Mouse (Mus musculus): ENCODE measurements around the gene Wdr70. TPM values are rescaled to one million over a fixed set of nuclear protein-coding genes. Genes with fewer than 3 reads are reported as not detected.
"Not testable (repeated sequence)": the region's sequence is repeated elsewhere in the genome, so short reads cannot be mapped to it uniquely, and the experiment has no call there.

The Wdr70 gene
- 10 to 100 TPM; 29.5 to 33.7 (median 30.4) TPM for total RNA-seq (2022)

- DNase-seq (ENCODE audit: low spot score in 2 of 2): peak; percentile 92 to 97
These were observed at the start of gene Wdr70 for GRCm38 (mm10) chr15:8098774-8099749. Wdr70 (minus strand) TSS chr15:8099209.

- DNase-seq (ENCODE audit: low spot score in 2 of 2): no peak
These were observed 36.6 kb upstream of the Wdr70 start for GRCm38 (mm10) chr15:8135606-8136005.

- DNase-seq (ENCODE audit: low spot score in 2 of 2): no peak
These were observed 32.8 kb upstream of the Wdr70 start for GRCm38 (mm10) chr15:8131761-8132160.

GRCm38 (mm10) chr15:8131268-8131667, 32.3 kb upstream of the Wdr70 start:
- DNase-seq (ENCODE audit: low spot score in 2 of 2): no peak

GRCm38 (mm10) chr15:8129281-8129680, 30.3 kb upstream of the Wdr70 start:
- no peak for DNase-seq (ENCODE audit: low spot score in 2 of 2)

GRCm38 (mm10) chr15:8109782-8110181, 10.8 kb upstream of the Wdr70 start:
- no peak for DNase-seq (ENCODE audit: low spot score in 2 of 2)

- peak; percentile 88 to 90 for DNase-seq (ENCODE audit: low spot score in 2 of 2)
These were observed 10.1 kb upstream of the Wdr70 start, which contains the start of gene Nup155 for GRCm38 (mm10) chr15:8108966-8109743. Nup155 (plus strand) TSS chr15:8109273.

- no peak for DNase-seq (ENCODE audit: low spot score in 2 of 2)
These were observed 9.5 kb upstream of the Wdr70 start for GRCm38 (mm10) chr15:8108360-8108965.

GRCm38 (mm10) chr15:8101975-8102542, 3.0 kb upstream of the Wdr70 start:
- not testable (repeated sequence) for DNase-seq (ENCODE audit: low spot score in 2 of 2)

GRCm38 (mm10) chr15:8097853-8098252, 1.2 kb downstream of the Wdr70 start:
- DNase-seq (ENCODE audit: low spot score in 2 of 2): peak in 1 of 2 experiments; percentile 13

- not testable (repeated sequence) for DNase-seq (ENCODE audit: low spot score in 2 of 2)
These were observed 6.3 kb downstream of the Wdr70 start for GRCm38 (mm10) chr15:8092668-8093067.

- no peak for DNase-seq (ENCODE audit: low spot score in 2 of 2)
These were observed 8.3 kb downstream of the Wdr70 start for GRCm38 (mm10) chr15:8090685-8091084.

GRCm38 (mm10) chr15:8088715-8089114, 10.3 kb downstream of the Wdr70 start:
- no peak for DNase-seq (ENCODE audit: low spot score in 2 of 2)

- DNase-seq (ENCODE audit: low spot score in 2 of 2): no peak
These were observed 11.7 kb downstream of the Wdr70 start for GRCm38 (mm10) chr15:8087293-8087692.

- DNase-seq (ENCODE audit: low spot score in 2 of 2): no peak
These were observed 16.9 kb downstream of the Wdr70 start for GRCm38 (mm10) chr15:8082139-8082538.

- DNase-seq (ENCODE audit: low spot score in 2 of 2): not testable (repeated sequence)
These were observed 25.9 kb downstream of the Wdr70 start for GRCm38 (mm10) chr15:8073159-8073558.

GRCm38 (mm10) chr15:8065221-8065620, 33.8 kb downstream of the Wdr70 start:
- DNase-seq (ENCODE audit: low spot score in 2 of 2): no peak

- no peak for DNase-seq (ENCODE audit: low spot score in 2 of 2)
These were observed 47.8 kb downstream of the Wdr70 start for GRCm38 (mm10) chr15:8051177-8051576.

GRCm38 (mm10) chr15:8039834-8040233, 59.2 kb downstream of the Wdr70 start:
- no peak for DNase-seq (ENCODE audit: low spot score in 2 of 2)

GRCm38 (mm10) chr15:8038457-8038856, 60.6 kb downstream of the Wdr70 start:
- no peak for DNase-seq (ENCODE audit: low spot score in 2 of 2)

GRCm38 (mm10) chr15:8037825-8038224, 61.2 kb downstream of the Wdr70 start:
- DNase-seq (ENCODE audit: low spot score in 2 of 2): no peak

Data from layer of hippocampus, adult 8-10 months (tissue).